Comparison of ENCODE assay signal across 16 mouse cellular contexts in genomic region chr13:30523971-30524370, GRCm38 (mm10). TPM values are rescaled to one million over a fixed set of nuclear protein-coding genes. Genes with fewer than 3 reads are reported as not detected.
DNase-seq lines count a peak whose midpoint lies in the region; ATAC-seq and TF ChIP-seq lines count a peak whose summit lies in the region.
"Had no signal": no experiment of that assay in that cellular context is flagged by ENCODE, and none has a peak within 500 bp of the region (broad histone marks: within the 10 kb centered on the region; RNA-seq: fewer than 3 reads in every experiment).

No protein-coding gene starts in this region.

- H3K9ac ChIP-seq in lung, postnatal 0 days (replicated peaks; ENCODE audit: low read depth): no peak overlapping the region
- H3K9ac ChIP-seq: liver, embryonic 12.5 days; neural tube, embryonic 15.5 days had no signal

- TF ChIP-seq CTCF in lung, postnatal 0 days (IDR thresholded peaks at IDR 0.05): no peak
- no peak for TF ChIP-seq CTCF in lung, adult 2 months (IDR thresholded peaks at IDR 0.05; ENCODE audit: insufficient read depth, low read length)

- intact Hi-C loops in heart, postnatal 10 days (cut with DNase I): loop anchor here (10.0 kb wide), 1 partner anchor 429 kb away; no protein-coding TSS in a partner anchor

- no peak for DNase-seq in frontal cortex, postnatal 14 days (ENCODE audit: low spot score in 2 of 2)
- DNase-seq in lung, postnatal 0 days (ENCODE audit: low spot score): no peak
- DNase-seq in lung, adult 2 months: no peak
- DNase-seq in heart, postnatal 10 days: peak; percentile 55 to 58
- peak; percentile 61 for DNase-seq in skeletal muscle tissue, adult 2 months (ENCODE audit: low read depth, low spot score)
- no peak for DNase-seq in T-cell, adult 2 months (ENCODE audit: low spot score)
- DNase-seq in right cerebral cortex, postnatal 25 days: no peak
- DNase-seq: adrenal gland, adult 2 months; cerebellum, adult 11 months; cerebellum, postnatal 25 days; kidney, adult 9 months; thymus, postnatal 4 days had no signal

- no peak overlapping the region for H3K4me3 ChIP-seq in lung, postnatal 0 days (ENCODE audit: low read depth, low read length)
- H3K4me3 ChIP-seq in lung, adult 2 months (replicated peaks; ENCODE audit: extremely low read depth, low read depth, low read length): no peak overlapping the region
- H3K4me3 ChIP-seq: liver, embryonic 12.5 days; neural tube, embryonic 15.5 days had no signal

- 69% methylated on average over 9 of the region's 9 CpGs for WGBS in lung, postnatal 0 days
- WGBS in lung, adult 2 months: 66% methylated on average over 9 of the region's 9 CpGs

- H3K9me3 ChIP-seq in lung, postnatal 0 days (ENCODE audit: low read length): no peaks in the 10 kb centered on the region
- H3K9me3 ChIP-seq: liver, embryonic 12.5 days; neural tube, embryonic 15.5 days had no signal

- ATAC-seq in frontal cortex, adult (ENCODE audit: low TSS enrichment): peak; percentile 44
- ATAC-seq in lung, postnatal 0 days: peak; percentile 19; the same call in 1 of the 2 replicates
- ATAC-seq: hindbrain, postnatal 0 days; liver, embryonic 12.5 days had no signal

- no peaks in the 10 kb centered on the region for H3K36me3 ChIP-seq in lung, postnatal 0 days (ENCODE audit: insufficient read depth, low read length)
- H3K36me3 ChIP-seq: liver, embryonic 12.5 days; neural tube, embryonic 15.5 days had no signal

- H3K4me2 ChIP-seq in lung, postnatal 0 days (replicated peaks; ENCODE audit: low read depth, low read length): no peak overlapping the region
- H3K4me2 ChIP-seq: liver, embryonic 12.5 days; neural tube, embryonic 15.5 days had no signal

- no peaks in the 10 kb centered on the region for H3K4me1 ChIP-seq in lung, postnatal 0 days (ENCODE audit: insufficient read depth, low read depth, low read length)
- no peaks in the 10 kb centered on the region for H3K4me1 ChIP-seq in lung, adult 2 months (ENCODE audit: control insufficient read depth, insufficient read depth, low read length)
- H3K4me1 ChIP-seq: neural tube, embryonic 15.5 days had no signal

- no peak for TF ChIP-seq POLR2A in lung, adult 2 months (IDR thresholded peaks at IDR 0.05; ENCODE audit: borderline replicate concordance, extremely low read depth, low read depth, low read length)

- H3K27ac ChIP-seq in lung, postnatal 0 days (ENCODE audit: low read length): no peak overlapping the region
- H3K27ac ChIP-seq: hindbrain, postnatal 0 days; liver, embryonic 12.5 days; neural tube, embryonic 15.5 days had no signal

- H3K27me3 ChIP-seq in lung, postnatal 0 days (replicated peaks; ENCODE audit: insufficient read depth, low read length): no peaks in the 10 kb centered on the region
- H3K27me3 ChIP-seq: liver, embryonic 12.5 days; neural tube, embryonic 15.5 days had no signal

- TF ChIP-seq EP300 in lung, postnatal 0 days (IDR thresholded peaks at IDR 0.05): no peak

RNA-seq across cellular contexts. Expression of gene Uqcrfs1, which starts 21.2 kb away (rescaled TPM):
- polyA plus RNA-seq in lung, postnatal 0 days (2015; fragmentation: Nextera tagmentation; extraction: Ambion mirVana): 169 and 179 TPM in 2 replicates
- polyA plus RNA-seq in lung, adult 2 months (2012; rRNA removed): 93.1 and 111 TPM in 2 replicates
- 100 to 1,000 TPM; 880 to 896 TPM for total RNA-seq in heart, postnatal 10 days (2021)

Comparison
In these comparisons a context has a peak if more than half of its experiments do, and no peak if none do; other contexts are left out.
1. DNase-seq: peak in heart, postnatal 10 days (2 of 2) and skeletal muscle tissue, adult 2 months (single experiment); none in frontal cortex, postnatal 14 days (0 of 2), lung, postnatal 0 days (single experiment), lung, adult 2 months (single experiment), T-cell, adult 2 months (single experiment) and right cerebral cortex, postnatal 25 days (single experiment).